Mouse (Mus musculus) MEL (cell line): ENCODE measurements around the gene Chp1. TPM values are rescaled to one million over a fixed set of nuclear protein-coding genes. Genes with fewer than 3 reads are reported as not detected.
"Not testable (repeated sequence)": the region's sequence is repeated elsewhere in the genome, so short reads cannot be mapped to it uniquely, and the experiment has no call there.

Source experiments
- DNase-seq: peaks from one replicate; pipeline ENCODE4 v3.0.0; 2011; ENCODE audit warnings: low read depth, low spot score
- H3K27ac ChIP-seq: 2 replicates; pipeline ENCODE4 v1.5.1; 2012; ENCODE audit warnings: low read depth, mild to moderate bottlenecking, control low read depth, low read length, moderate library complexity; ENCODE audit not compliant: control insufficient read depth
- H3K27me3 ChIP-seq, 2 experiments: fragments of 150-350 bp in 1 of 2; sonication (generic) in 1 of 2; 2 replicates each; pipeline ENCODE4 v1.6.1; 2012; ENCODE audit warnings: low read length in 2 of 2, mild to moderate bottlenecking in 2 of 2, improper control_type of control experiment in 1 of 2, moderate library complexity in 1 of 2; ENCODE audit not compliant: insufficient read depth in 2 of 2, control insufficient read depth in 1 of 2
- H3K36me3 ChIP-seq, 2 experiments: 2 replicates each; pipeline ENCODE4 v1.6.1; 2012 to 2014; ENCODE audit warnings: low read length in 2 of 2, improper control_type of control experiment in 1 of 2, inconsistent platforms in 1 of 2, mild to moderate bottlenecking in 1 of 2; ENCODE audit not compliant: insufficient read depth in 2 of 2, control insufficient read depth in 1 of 2
- H3K4me1 ChIP-seq, 2 experiments: fragments of 150-350 bp in 1 of 2; sonication (generic) in 1 of 2; 2 replicates each; pipeline ENCODE4 v1.6.1; 2012; ENCODE audit warnings: low read length in 2 of 2, improper control_type of control experiment in 1 of 2, mild to moderate bottlenecking in 1 of 2; ENCODE audit not compliant: insufficient read depth in 2 of 2, control insufficient read depth in 1 of 2
- H3K4me3 ChIP-seq, 2 experiments: fragments of 150-350 bp in 1 of 2; sonication (generic) in 1 of 2; 2 replicates each; pipeline ENCODE4 v1.5.1; 2012; ENCODE audit warnings: low read depth in 2 of 2, low read length in 2 of 2, mild to moderate bottlenecking in 2 of 2, moderate library complexity in 2 of 2, control low read depth in 1 of 2, improper control_type of control experiment in 1 of 2; ENCODE audit not compliant: control insufficient read depth in 1 of 2, insufficient read depth in 1 of 2
- H3K79me2 ChIP-seq: 2 replicates; pipeline ENCODE4 v1.6.1; 2012; ENCODE audit warnings: mild to moderate bottlenecking, low read length, moderate library complexity; ENCODE audit not compliant: control insufficient read depth, poor library complexity, insufficient read depth
- H3K9ac ChIP-seq: 2 replicates; pipeline ENCODE4 v1.6.1; 2012; ENCODE audit warnings: low read depth, mild to moderate bottlenecking, control low read depth, low read length, moderate library complexity; ENCODE audit not compliant: control insufficient read depth, poor library complexity, severe bottlenecking
- H3K9me3 ChIP-seq: fragments of 150-350 bp; sonication (generic); replicated peaks from 2 replicates; pipeline ENCODE4 v1.6.1; 2012; ENCODE audit warnings: mild to moderate bottlenecking, low read length, improper control_type of control experiment, moderate library complexity; ENCODE audit not compliant: insufficient read depth
- E2F4 ChIP-seq: IDR thresholded peaks from 2 replicates; pipeline ENCODE4 v1.6.1; 2011; ENCODE audit warnings: low read depth, low read length, improper control_type of control experiment, borderline replicate concordance
- JUND ChIP-seq: IDR thresholded peaks from 2 replicates; pipeline ENCODE4 v1.6.1; 2011; ENCODE audit warnings: low read depth, mild to moderate bottlenecking, improper control_type of control experiment, low read length
- KAT2A ChIP-seq: conservative IDR thresholded peaks from 2 replicates; pipeline ENCODE4 v1.6.1; 2012; ENCODE audit warnings: low read depth, low read length, improper control_type of control experiment, inconsistent platforms
- MAX ChIP-seq: IDR thresholded peaks from 2 replicates; pipeline ENCODE4 v1.6.1; 2011; ENCODE audit warnings: low read length, improper control_type of control experiment
- MAZ ChIP-seq: IDR thresholded peaks from 2 replicates; pipeline ENCODE4 v1.6.1; 2012; ENCODE audit warnings: low read depth, mild to moderate bottlenecking, inconsistent platforms, low read length, improper control_type of control experiment
- POLR2AphosphoS5 ChIP-seq: IDR thresholded peaks from 2 replicates; pipeline ENCODE4 v1.6.1; 2012; ENCODE audit warnings: low read depth, borderline replicate concordance, mild to moderate bottlenecking, inconsistent platforms, low read length, moderate library complexity, mixed read lengths
- RCOR1 ChIP-seq: IDR thresholded peaks from 2 replicates; pipeline ENCODE4 v1.6.1; 2012; ENCODE audit warnings: low read depth, mild to moderate bottlenecking, inconsistent platforms, low read length, improper control_type of control experiment
- TBP ChIP-seq: IDR thresholded peaks from 2 replicates; pipeline ENCODE4 v1.8.0; 2011; ENCODE audit warnings: low read depth, low read length, improper control_type of control experiment
- USF2 ChIP-seq, 2 experiments: IDR thresholded peaks; 2 replicates each; pipeline ENCODE4 v1.6.1; 2011 to 2012; ENCODE audit warnings: improper control_type of control experiment in 2 of 2, low read length in 2 of 2, borderline replicate concordance in 1 of 2, inconsistent platforms in 1 of 2, low read depth in 1 of 2, mild to moderate bottlenecking in 1 of 2; ENCODE audit not compliant: insufficient read depth in 1 of 2
- ZNF384 ChIP-seq: IDR thresholded peaks from 2 replicates; pipeline ENCODE4 v1.6.1; 2012; ENCODE audit warnings: low read depth, mild to moderate bottlenecking, inconsistent platforms, low read length, improper control_type of control experiment
- polyA plus RNA-seq, 2 experiments: library from polyadenylated mRNA; stranded (reverse) in 1 of 2; unstranded in 1 of 2; fragments of >175 nt in 1 of 2; fragments of >200 nt in 1 of 2; gene quantifications; 2 replicates each; pipeline versions ENCODE4 v1.2.1 to v1.2.4; 2012; ENCODE audit warnings: low replicate concordance in 2 of 2, low read depth in 1 of 2; ENCODE audit not compliant: insufficient read length in 2 of 2, insufficient read depth in 1 of 2, missing spikeins in 1 of 2
- total RNA-seq: library from RNA; depleted of rRNA; stranded (reverse); fragments of 300-350 nt; gene quantifications from 2 replicates; pipeline ENCODE4 v1.2.3, GENCODE M21; 2012

Chp1 gene
- total and polyA plus RNA-seq, 3 experiments, result 32.5 to 74.8 TPM; not detected in 1

DNA sequence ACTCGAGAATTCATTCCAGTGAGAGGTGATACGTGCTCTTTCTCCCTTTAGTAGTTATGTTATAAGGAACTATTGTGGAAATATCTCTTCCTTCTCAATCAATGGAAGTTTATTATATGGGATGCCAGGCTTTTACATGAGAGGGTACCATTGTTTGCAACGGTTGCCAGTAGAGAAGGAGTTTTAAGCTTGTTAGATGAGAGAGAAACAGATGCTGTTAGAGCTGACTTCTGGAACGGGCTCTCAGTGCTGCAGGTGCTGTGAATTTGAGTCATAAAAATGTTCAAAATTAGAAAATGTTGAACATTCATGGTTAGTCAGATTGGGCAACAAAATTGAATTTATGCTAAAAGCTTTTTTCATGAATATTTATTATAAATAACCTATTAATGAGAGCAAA, 53.5 kb downstream of the Chp1 start:
- H3K79me2 ChIP-seq, result peaks cover 11% of the 10 kb centered on the region; the same call in 1 of the 2 replicates
- peaks cover 16 to 23% of the 10 kb centered on the region in 2 experiments for H3K4me1 ChIP-seq
- H3K9me3 ChIP-seq, result no peaks in the 10 kb centered on the region
- H3K27me3 ChIP-seq, result no peaks in the 10 kb centered on the region
- H3K4me3 ChIP-seq, result no peak overlapping the region
- no peak for DNase-seq
- H3K27ac ChIP-seq, result no peak overlapping the region
- no peak overlapping the region for H3K9ac ChIP-seq
- TF ChIP-seq KAT2A (no peak), POLR2AphosphoS5 (no peak), USF2 (IDR thresholded peaks at IDR 0.05; ENCODE audit: borderline replicate concordance in 1 of 2, insufficient read depth in 1 of 2, low read depth in 1 of 2, low read length in 2 of 2) (no peak), TBP (no peak), MAZ (no peak), JUND (no peak), MAX (no peak), E2F4 (no peak), RCOR1 (no peak)
- H3K36me3 ChIP-seq, result peaks cover 40 to 47% of the 10 kb centered on the region in 2 experiments

DNA sequence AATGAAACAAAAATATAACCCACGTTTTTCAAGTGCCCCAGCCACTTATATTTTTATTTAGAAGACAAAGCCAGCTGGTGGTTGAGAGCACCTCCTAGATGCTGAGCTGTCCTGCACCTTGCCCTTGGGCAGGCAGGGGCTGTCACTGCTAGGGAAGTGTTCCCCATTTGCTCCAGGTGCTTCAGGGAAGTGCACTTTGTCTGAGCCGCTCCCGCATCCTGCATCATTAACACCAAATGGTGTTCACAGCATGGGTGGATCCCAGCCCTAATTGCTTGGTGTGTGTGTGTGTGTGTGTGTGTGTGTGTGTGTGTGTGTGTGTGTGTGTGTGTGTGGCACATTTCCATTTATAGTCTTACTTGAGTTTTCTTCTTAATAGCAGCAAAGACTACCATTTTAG, 54.1 kb downstream of the Chp1 start:
- Histone ChIP-seq H3K36me3 (peaks cover 44 to 45% of the 10 kb centered on the region in 2 experiments), H3K79me2 (peaks cover 11% of the 10 kb centered on the region; the same call in 1 of the 2 replicates), H3K4me1 (peaks cover 16 to 27% of the 10 kb centered on the region in 2 experiments)
- H3K9me3 ChIP-seq, DNase-seq, H3K27ac ChIP-seq, H3K9ac ChIP-seq, H3K4me3 ChIP-seq, H3K27me3 ChIP-seq: not testable (repeated sequence)

- DNase-seq, result no peak
- no peak for TF ChIP-seq ZNF384
- H3K27ac ChIP-seq, result no peak overlapping the region
- no peaks in the 10 kb centered on the region for H3K27me3 ChIP-seq
- peaks cover 21 to 32% of the 10 kb centered on the region in 2 experiments for H3K4me1 ChIP-seq
- no peaks in the 10 kb centered on the region for H3K9me3 ChIP-seq
- H3K79me2 ChIP-seq, result peaks cover 10% of the 10 kb centered on the region; the same call in 1 of the 2 replicates
- peaks cover 44 to 54% of the 10 kb centered on the region in 2 experiments for H3K36me3 ChIP-seq
- H3K4me3 ChIP-seq, result no peak overlapping the region
- H3K9ac ChIP-seq, result no peak overlapping the region
These were observed 55.0 kb downstream of the Chp1 start for GRCm38 (mm10) chr2:119602488-119602887.
